Mouse (Mus musculus) bone marrow macrophage, adult 2 months (primary cell): ENCODE measurements around the gene Gm21190. TPM values are rescaled to one million over a fixed set of nuclear protein-coding genes. Genes with fewer than 3 reads are reported as not detected.
"Not testable (repeated sequence)": the region's sequence is repeated elsewhere in the genome, so short reads cannot be mapped to it uniquely, and the experiment has no call there.

ENCODE experiments used
- H3K27ac ChIP-seq: 2 replicates; pipeline ENCODE4 v1.5.1; 2012; ENCODE audit warnings: low read depth, low read length; ENCODE audit not compliant: insufficient read depth
- H3K4me1 ChIP-seq: 2 replicates; pipeline ENCODE4 v1.6.1; 2012; ENCODE audit warnings: low read length; ENCODE audit not compliant: control insufficient read depth, insufficient read depth
- H3K4me3 ChIP-seq: 2 replicates; pipeline ENCODE4 v1.5.1; 2012; ENCODE audit warnings: mild to moderate bottlenecking, low read length, moderate library complexity; ENCODE audit not compliant: insufficient read depth
- polyA plus RNA-seq: library from polyadenylated mRNA; stranded (reverse); fragments of >200 nt; gene quantifications from 2 replicates; pipeline ENCODE4 v1.2.4, GENCODE M21; 2012; ENCODE audit not compliant: missing spikeins, insufficient read depth, insufficient read length

Gene Gm21190
- not detected in 2 replicates for polyA plus RNA-seq

DNA sequence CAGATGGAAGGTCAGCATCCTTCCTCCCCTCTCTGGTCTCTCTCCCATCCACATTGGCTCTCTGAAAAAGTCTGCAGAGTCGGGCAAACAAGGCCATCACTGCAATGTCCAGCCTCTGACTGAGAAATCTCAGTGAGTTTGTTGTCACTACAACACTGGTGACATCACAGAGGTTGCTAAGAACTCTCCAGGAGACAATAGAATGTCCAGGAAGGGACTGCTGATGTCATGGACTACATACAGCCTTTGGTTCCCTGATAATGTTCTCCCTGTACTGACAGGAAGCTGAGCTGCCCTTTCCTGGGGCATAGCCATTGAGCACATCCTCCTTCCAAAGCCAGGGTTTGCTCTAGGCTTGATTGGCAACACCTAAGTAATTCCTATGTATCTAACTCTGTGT is at the start of gene Gm21190:
Gene Gm21190 (minus strand): TSS at position 101 of the 400 bp plus-strand sequence.
- H3K27ac ChIP-seq, H3K4me1 ChIP-seq, H3K4me3 ChIP-seq: not testable (repeated sequence)

DNA sequence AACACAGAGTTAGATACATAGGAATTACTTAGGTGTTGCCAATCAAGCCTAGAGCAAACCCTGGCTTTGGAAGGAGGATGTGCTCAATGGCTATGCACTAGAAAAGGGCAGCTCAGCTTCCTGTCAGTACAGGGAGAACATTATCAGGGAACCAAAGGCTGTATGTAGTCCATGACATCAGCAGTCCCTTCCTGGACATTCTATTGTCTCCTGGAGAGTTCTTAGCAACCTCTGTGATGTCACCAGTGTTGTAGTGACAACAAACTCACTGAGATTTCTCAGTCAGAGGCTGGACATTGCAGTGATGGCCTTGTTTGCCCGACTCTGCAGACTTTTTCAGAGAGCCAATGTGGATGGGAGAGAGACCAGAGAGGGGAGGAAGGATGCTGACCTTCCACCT is 48.0 kb upstream of the Gm21190 start, which contains the start of gene Gm21083:
Gene Gm21083 (plus strand): TSS at position 301 of the 400 bp plus-strand sequence.
- not testable (repeated sequence) for H3K4me3 ChIP-seq, H3K27ac ChIP-seq, H3K4me1 ChIP-seq

DNA sequence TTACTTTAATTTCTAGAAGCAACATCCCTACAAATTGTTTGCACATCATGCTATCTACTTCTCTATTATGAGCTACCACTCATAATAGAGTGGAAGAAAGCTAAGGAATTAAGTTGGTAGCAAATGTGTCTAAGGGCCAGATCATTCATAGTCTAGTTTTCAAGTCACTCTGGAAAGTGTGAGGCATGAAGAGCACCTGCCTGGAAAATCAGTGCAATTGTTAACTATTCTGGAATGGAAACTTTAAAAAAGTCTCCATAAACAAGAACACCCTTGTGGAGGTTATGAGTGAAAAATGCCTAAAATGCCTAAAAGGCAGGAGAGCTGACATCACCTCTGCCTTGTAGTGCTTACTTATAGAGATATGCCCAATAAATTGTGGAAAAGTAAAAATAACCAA is 44.7 kb upstream of the Gm21190 start:
- not testable (repeated sequence) for H3K27ac ChIP-seq, H3K4me1 ChIP-seq, H3K4me3 ChIP-seq

DNA sequence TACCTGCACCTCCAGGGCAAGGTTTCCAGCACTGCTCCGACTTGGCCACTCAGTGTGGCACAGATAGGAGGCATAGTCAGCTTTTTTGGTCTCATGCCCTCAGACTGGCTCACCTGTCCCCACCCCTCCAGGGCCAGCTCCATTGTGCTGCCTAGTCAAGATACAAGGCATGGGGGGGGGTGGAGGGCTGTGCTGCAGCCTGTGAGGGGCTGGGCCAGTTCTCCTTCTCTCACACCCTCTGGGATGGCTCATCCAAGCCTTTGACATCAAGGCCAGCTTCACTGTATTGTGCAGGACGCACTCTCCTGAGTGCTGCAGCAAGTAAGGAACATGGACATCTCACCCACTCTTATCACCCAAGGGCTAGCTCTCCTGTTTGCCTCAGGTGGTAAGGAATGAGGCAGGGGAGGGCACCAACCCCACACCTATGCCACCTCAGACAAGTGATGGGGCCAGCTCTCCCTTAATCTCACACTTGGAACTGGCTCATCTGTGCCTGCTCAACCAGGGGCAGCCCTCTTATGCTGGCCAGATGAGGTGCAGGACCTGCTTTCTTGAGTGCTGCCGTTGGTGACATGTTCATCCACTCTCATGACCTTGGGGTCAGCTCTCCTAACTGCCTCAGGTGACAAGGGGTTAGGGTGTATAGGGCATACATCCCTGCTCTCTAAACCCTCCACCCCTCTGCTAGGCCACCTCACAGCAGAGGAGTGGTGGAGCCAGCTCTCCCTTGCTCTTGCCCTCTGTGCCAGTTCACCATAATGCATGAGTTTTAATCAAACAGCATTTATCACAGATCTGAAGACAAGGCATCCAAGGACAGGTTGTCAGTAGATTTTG is 32.6 kb upstream of the Gm21190 start:
- H3K4me1 ChIP-seq, H3K27ac ChIP-seq, H3K4me3 ChIP-seq: not testable (repeated sequence)

DNA sequence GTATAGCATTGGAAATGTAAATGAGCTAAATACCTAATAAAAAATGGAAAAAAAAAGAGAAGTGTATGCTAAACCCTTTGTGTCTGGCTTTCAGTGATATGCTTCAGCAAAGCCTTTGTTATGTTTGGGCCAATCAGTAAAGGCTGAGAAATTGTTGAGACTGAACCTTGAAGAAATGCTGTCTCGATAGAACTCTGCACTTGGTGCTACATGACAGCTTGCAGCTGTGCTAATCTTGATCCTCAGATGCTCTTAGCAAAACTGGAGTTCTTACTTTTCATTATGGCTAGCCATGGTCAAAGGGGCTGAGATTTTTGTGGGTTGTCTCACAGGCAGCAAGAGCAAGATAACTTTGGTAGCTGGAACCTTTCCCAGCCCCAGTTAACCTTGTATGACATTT is 29.6 kb upstream of the Gm21190 start:
- H3K4me1 ChIP-seq, H3K4me3 ChIP-seq, H3K27ac ChIP-seq: not testable (repeated sequence)

DNA sequence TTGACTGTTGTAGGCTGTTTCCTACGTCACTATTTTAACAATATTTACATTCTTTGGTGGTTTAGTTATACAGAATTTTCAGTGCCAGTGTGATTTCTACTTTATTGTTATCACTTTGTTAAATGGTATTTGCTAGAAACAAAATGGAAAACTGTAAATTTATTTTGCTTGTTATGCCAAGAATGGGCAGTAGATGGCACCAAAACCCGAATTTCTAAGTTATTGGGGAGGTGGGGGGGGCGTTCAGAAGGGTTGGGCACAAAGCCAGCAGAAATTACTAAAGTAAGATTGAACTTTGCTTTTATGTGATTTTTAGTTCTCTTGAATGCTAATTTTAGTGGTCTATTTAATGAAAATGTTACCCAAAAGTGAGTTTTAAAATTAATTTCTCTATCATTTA is 20.6 kb upstream of the Gm21190 start:
- H3K4me1 ChIP-seq, H3K27ac ChIP-seq, H3K4me3 ChIP-seq: not testable (repeated sequence)

DNA sequence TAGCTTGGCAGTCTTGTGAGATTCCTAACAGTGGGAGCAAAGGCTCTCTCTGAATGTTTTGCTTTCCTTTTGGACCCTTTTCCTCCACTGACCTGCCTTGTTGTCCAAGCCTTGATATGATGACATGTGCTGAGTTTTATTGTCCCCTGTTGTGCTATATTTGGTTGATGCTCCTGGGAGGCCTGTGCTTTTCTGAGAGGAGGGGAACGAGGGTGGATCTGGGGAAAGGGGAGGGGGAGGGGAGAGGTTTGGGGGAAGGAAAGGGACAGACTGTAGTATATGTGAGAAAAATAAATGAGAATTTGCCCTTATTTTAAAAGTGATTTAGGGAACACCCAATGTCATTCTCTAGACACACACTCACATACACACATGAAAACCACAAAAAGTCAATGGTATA is 20.1 kb upstream of the Gm21190 start:
- not testable (repeated sequence) for H3K27ac ChIP-seq, H3K4me1 ChIP-seq, H3K4me3 ChIP-seq

DNA sequence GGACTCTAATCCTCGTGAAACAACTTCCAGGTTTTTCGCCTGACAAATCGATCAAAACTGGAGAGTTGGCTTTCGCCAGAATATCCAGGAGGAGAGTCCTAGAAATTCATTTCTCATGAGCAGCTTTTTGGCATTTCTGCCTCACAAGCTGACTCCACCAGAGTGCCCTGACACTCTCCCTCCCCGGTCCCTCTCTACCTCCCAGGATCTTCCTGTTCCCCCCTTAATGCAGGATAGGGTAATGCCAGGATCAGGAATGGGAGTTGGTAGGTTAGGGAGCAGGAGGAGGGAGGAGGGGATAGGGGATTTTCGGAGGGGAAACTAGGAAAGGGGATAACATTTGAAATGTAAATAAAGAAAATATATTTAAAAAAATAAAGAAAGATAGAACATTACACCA is 19.6 kb upstream of the Gm21190 start:
- H3K4me1 ChIP-seq, H3K27ac ChIP-seq, H3K4me3 ChIP-seq: not testable (repeated sequence)

DNA sequence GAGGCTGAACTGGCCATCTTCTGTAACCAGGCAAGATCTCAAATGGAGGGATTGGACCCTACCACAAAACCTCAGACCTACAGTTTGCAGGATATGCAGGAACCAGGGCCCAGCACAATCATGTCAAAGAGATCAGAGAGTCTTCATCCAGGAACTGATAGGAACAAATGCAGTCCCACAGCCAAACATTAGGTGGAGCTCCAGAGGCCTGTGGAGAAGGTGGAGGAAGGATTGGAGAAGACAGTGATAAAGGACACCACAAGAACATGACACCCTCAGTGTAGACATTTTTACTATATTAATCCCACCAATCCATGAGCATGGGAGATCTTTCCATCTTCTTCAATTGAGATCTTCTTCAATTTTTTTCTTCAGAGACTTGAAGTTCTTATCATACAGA is 6.6 kb downstream of the Gm21190 start:
- not testable (repeated sequence) for H3K27ac ChIP-seq, H3K4me1 ChIP-seq, H3K4me3 ChIP-seq

DNA sequence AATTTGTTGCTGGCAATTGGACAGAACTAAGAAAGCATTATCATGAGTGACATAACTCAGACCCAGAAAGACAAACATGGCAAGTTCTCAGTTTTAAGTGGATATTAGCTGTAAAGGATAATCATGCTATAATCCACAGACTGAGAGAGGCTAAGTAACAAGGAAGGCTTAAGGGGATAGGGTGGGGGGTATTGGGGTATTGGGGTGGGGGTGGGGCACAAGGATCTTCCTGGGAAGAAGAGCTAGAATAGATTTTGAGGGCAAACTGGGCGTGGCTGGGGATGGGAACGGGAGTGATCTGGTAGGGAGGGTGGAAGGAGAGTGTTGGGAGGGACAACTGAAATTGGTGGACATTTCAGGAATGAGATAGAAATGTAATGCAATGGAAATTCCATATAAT is 7.0 kb downstream of the Gm21190 start:
- H3K4me3 ChIP-seq, H3K4me1 ChIP-seq, H3K27ac ChIP-seq: not testable (repeated sequence)

DNA sequence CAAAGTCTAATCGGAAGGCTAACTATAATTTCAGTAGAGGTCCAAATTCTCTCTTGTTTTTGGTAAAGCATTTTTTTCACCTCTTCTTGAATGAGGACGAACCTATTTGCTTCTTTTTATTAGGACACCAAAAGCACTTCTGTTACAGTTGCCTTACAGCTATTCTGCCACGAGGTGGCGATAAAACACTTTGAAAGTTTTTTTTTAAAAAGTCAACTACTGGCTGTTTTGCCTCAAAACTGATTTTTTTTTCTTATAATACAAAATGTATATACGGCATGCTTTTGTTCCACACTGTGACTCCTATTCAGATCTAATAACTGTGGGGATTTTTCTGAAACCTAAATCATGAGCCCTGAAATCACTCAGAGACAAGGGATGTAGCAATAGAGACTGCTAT is 8.6 kb downstream of the Gm21190 start:
- not testable (repeated sequence) for H3K4me3 ChIP-seq, H3K27ac ChIP-seq, H3K4me1 ChIP-seq

DNA sequence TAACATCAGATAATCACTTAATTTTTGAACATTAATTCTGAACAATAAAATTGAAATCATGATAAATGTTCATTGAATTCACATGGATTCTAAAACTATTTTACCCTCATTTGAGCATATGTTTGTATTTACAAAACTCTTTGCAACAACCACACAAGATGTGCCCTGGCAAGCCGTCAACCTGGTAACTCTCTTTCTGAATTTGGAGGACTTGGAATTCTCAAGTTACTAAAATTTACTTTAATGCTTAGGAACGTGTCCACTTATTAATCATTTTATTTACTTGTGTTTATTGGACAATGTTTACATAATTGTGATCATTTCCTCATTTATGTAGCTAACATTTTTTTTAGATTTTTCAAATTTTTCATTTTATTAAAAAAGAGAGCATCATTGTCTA is 11.9 kb downstream of the Gm21190 start:
- H3K4me3 ChIP-seq, H3K27ac ChIP-seq, H3K4me1 ChIP-seq: not testable (repeated sequence)

DNA sequence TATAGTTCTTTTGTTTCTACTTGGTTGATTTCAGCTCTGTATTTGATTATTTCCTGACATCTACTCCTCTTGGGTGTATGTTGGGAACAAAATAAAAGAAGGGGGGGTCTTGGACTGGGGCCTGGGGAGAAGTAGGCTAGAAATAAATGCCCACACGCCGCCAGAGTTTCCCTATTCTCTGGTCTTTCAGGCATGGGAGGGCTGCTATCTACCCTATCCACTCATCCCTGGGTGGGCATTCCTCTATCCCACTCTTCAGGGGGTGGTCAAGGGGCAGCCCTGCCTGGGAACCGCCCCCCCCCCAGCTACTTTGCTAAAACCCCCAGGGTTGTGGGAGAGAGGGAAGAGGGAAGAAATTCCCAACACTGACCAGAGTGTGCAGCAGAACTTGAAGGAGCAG is 16.8 kb downstream of the Gm21190 start:
- H3K4me1 ChIP-seq, H3K27ac ChIP-seq, H3K4me3 ChIP-seq: not testable (repeated sequence)

DNA sequence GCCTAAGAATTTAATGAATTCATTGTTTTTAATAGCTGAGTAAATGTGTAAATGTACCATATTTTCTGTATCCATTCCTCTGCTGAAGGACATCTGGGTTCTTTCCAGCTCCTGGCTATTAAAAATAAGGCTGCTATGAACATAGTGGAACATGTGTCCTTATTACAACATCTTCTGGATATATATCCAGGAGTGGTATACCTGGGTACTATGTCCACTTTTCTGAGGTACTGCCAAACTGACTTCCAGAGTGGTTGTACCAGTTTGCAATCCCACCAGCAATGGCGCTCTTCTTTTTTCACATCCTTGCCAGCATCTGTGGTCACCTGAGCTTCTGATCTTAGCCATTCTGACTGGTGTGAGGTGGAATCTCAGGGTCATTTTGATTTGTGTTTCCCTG is 19.1 kb downstream of the Gm21190 start:
- H3K4me1 ChIP-seq, H3K27ac ChIP-seq, H3K4me3 ChIP-seq: not testable (repeated sequence)

DNA sequence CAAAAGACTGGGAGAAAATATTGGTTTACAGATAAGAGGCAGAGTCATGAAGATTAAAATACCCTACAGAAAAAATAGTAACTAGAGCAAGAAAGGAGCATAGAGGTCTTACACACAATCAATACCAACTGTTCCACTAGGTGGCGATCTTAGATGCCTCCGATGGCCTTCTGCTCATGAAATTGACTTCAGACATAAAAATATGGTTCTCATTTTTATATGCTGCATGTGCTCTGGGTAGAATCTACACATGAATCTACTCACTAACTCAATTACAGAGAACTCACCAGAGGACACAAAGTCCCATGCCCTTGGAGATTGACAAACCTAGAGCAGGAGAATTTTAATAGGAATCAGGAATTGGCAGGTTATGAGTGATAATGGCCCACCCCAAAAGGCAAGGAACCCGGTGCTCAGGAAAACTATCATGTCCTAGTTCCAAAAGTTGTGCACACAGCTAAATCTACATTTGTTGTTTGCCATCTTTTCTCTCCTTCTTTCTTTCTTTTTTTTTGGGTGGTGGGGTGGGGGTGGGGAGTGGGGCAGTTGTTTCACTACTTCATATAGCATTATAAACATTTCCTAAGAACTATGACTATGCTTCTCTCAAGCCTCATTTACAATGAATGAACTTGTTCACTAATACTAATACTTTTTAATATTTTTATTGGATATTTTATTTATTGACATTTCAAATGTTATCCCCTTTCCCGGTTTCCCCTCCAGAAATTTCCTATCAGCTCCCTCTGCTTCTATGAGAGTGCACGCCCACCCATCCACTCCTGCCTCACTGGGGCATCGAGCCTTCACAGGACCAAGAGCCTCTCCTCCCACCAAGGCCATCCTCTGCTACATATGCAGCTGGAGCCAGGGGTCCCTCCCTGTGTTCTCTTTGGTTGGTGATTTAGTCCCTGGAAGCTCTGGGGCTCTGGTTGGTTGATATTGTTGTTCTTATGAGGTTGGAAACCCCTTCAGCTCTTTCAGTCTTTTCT is 20.3 kb downstream of the Gm21190 start:
- not testable (repeated sequence) for H3K27ac ChIP-seq, H3K4me1 ChIP-seq

More for the DNA sequence above, 20.3 kb downstream of the Gm21190 start:
- not testable (repeated sequence) for H3K4me3 ChIP-seq
